Mouse (Mus musculus) midbrain, embryonic 11.5 days (tissue): ENCODE measurements around the gene Ube2f. TPM values are rescaled to one million over a fixed set of nuclear protein-coding genes. Genes with fewer than 3 reads are reported as not detected.

Experiments
- ATAC-seq: fragments of 200-750 bp; cut with Nextera tagmentation; 2 replicates; pipeline ENCODE4 v1.8.0; 2017; ENCODE audit warnings: moderate TSS enrichment, moderate library complexity; ENCODE audit not compliant: low FRiP score
- DNase-seq: peaks from one replicate; pipeline ENCODE4 v3.0.0; 2015; ENCODE audit warnings: low spot score; ENCODE audit errors: missing footprints
- H3K27ac ChIP-seq: fragments of 300-500 bp; sonication (generic); 2 replicates; pipeline ENCODE4 v1.5.1; 2014; ENCODE audit warnings: low read depth, low read length
- H3K27me3 ChIP-seq: fragments of 300-500 bp; sonication (generic); 2 replicates; pipeline ENCODE4 v1.6.1; 2014; ENCODE audit warnings: mild to moderate bottlenecking, low read length, moderate library complexity, mixed read lengths; ENCODE audit not compliant: control insufficient read depth, insufficient read depth
- H3K36me3 ChIP-seq: fragments of 300-500 bp; sonication (generic); 2 replicates; pipeline ENCODE4 v1.6.1; 2014; ENCODE audit warnings: mild to moderate bottlenecking, low read length, moderate library complexity, mixed read lengths; ENCODE audit not compliant: control insufficient read depth, insufficient read depth
- H3K4me1 ChIP-seq: fragments of 300-500 bp; sonication (generic); 2 replicates; pipeline ENCODE4 v1.6.1; 2014; ENCODE audit warnings: low read length; ENCODE audit not compliant: control insufficient read depth, insufficient read depth
- H3K4me2 ChIP-seq: fragments of 300-500 bp; sonication (generic); 2 replicates; pipeline ENCODE4 v1.6.1; 2014; ENCODE audit warnings: mild to moderate bottlenecking, moderate library complexity
- H3K4me3 ChIP-seq: fragments of 300-500 bp; sonication (generic); 2 replicates; pipeline ENCODE4 v1.5.1; 2014; ENCODE audit warnings: low read depth, low read length
- H3K9ac ChIP-seq: fragments of 300-500 bp; sonication (generic); 2 replicates; pipeline ENCODE4 v1.6.1; 2014; ENCODE audit warnings: low read length
- H3K9me3 ChIP-seq: fragments of 300-500 bp; sonication (generic); 2 replicates; pipeline ENCODE4 v1.6.1; 2016; ENCODE audit warnings: low read length; ENCODE audit not compliant: control insufficient read depth
- WGBS: fragments of 180-500 bp; shearing (Covaris S2); extraction: QIAGEN DNeasy Blood & Tissue Kit; methylation state at CpG from one replicate; pipeline ENCODE4 v1.1.7; 2014; 5-methylcytosine and 5-hydroxymethylcytosine counted together
- polyA plus RNA-seq: library from polyadenylated mRNA; unstranded; fragments of >200 nt; fragmentation: Nextera tagmentation; extraction: Ambion mirVana; gene quantifications from 2 replicates; pipeline ENCODE4 v1.2.1, GENCODE M21; 2014

The Ube2f gene
- polyA plus RNA-seq, 1 experiment from 2014 or later = 88.5 TPM

DNA sequence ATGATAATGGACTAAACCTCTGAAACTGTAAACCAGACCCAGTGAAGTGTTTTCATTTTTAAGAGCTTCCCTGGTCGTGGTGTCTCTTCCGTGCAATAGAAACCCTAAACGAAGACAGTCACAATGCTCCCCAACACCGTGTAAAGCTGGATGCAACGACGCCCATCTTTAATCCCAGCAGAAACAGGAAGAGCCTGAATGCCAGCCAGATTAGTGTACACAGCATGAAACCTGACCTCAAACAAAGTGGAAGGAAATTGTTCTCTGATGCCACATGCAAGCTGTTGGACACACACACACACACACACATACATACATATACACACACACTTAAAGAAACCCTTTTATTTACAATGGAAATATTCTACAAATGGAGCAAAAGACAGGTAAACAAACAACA, 19.0 kb upstream of the Ube2f start:
- WGBS = 67% methylated on average over 6 of the region's 6 CpGs

GRCm38 (mm10) chr1:91231896-91232295, 18.2 kb upstream of the Ube2f start:
- Histone ChIP-seq H3K4me2 (no peak overlapping the region), H3K9ac (no peak overlapping the region), H3K27me3 (no peaks in the 10 kb centered on the region), H3K9me3 (no peaks in the 10 kb centered on the region), H3K27ac (no peak overlapping the region), H3K36me3 (no peaks in the 10 kb centered on the region), H3K4me3 (no peak overlapping the region), H3K4me1 (no peaks in the 10 kb centered on the region)
- ATAC-seq (no peak), DNase-seq (no peak)
- 60% methylated on average over 5 of the region's 5 CpGs for WGBS

More for the DNA sequence above, 19.0 kb upstream of the Ube2f start:
- ATAC-seq = no peak
- Histone ChIP-seq H3K4me1 (no peaks in the 10 kb centered on the region), H3K27ac (no peak overlapping the region), H3K27me3 (no peaks in the 10 kb centered on the region), H3K4me3 (no peak overlapping the region), H3K9me3 (no peaks in the 10 kb centered on the region), H3K9ac (no peak overlapping the region), H3K4me2 (no peak overlapping the region), H3K36me3 (no peaks in the 10 kb centered on the region)
- no peak for DNase-seq

- H3K36me3 ChIP-seq = no peaks in the 10 kb centered on the region
- WGBS = 83% methylated on average over 5 of the region's 5 CpGs
- H3K9ac ChIP-seq = no peak overlapping the region
These were observed 14.7 kb upstream of the Ube2f start for GRCm38 (mm10) chr1:91235395-91235794.

GRCm38 (mm10) chr1:91237676-91238075, 12.4 kb upstream of the Ube2f start:
- 79% methylated on average over 6 of the region's 6 CpGs for WGBS
- Histone ChIP-seq H3K9ac (no peak overlapping the region), H3K36me3 (no peaks in the 10 kb centered on the region), H3K27ac (no peak overlapping the region), H3K4me2 (no peak overlapping the region), H3K27me3 (no peaks in the 10 kb centered on the region), H3K4me1 (no peaks in the 10 kb centered on the region), H3K4me3 (no peak overlapping the region), H3K9me3 (no peaks in the 10 kb centered on the region)
- DNase-seq (no peak), ATAC-seq (no peak)

More at GRCm38 (mm10) chr1:91235395-91235794, 14.7 kb upstream of the Ube2f start:
- Histone ChIP-seq H3K4me1 (no peaks in the 10 kb centered on the region), H3K9me3 (no peaks in the 10 kb centered on the region), H3K4me2 (no peak overlapping the region), H3K27ac (no peak overlapping the region), H3K27me3 (no peaks in the 10 kb centered on the region), H3K4me3 (no peak overlapping the region)
- ATAC-seq = no peak
- DNase-seq = no peak

DNA sequence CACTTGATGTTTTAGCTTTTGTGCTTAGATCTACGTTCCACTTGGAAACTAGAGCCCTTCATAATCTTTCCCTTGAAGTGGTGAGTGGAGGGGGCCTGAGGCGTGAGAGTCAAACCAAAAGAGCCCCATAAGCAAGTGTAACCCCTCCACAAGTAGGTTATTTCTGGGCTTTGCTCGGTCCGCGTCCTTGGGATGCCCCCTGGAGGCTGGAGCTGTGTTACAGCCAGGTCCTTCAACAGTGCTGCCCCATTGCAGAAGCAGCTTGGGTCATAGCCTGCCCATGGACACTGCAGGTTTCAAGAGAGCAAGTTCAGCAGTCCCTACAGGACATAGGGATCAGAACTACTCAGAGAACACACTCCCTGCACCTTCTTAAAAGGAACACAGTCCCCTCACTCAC, 11.0 kb upstream of the Ube2f start:
- H3K36me3 ChIP-seq = no peaks in the 10 kb centered on the region
- no peaks in the 10 kb centered on the region for H3K4me1 ChIP-seq
- H3K9me3 ChIP-seq = no peaks in the 10 kb centered on the region
- no peak overlapping the region for H3K27ac ChIP-seq
- H3K4me3 ChIP-seq = no peak overlapping the region
- DNase-seq (peak; percentile 88), ATAC-seq (no peak)
- no peak overlapping the region for H3K4me2 ChIP-seq
- H3K27me3 ChIP-seq = no peaks in the 10 kb centered on the region
- no peak overlapping the region for H3K9ac ChIP-seq
- WGBS = 12% methylated on average over 5 of the region's 5 CpGs

GRCm38 (mm10) chr1:91239800-91240199, 10.3 kb upstream of the Ube2f start:
- WGBS = 77% methylated on average over 1 of the region's 1 CpGs
- Histone ChIP-seq H3K9ac (no peak overlapping the region), H3K4me2 (no peak overlapping the region), H3K27me3 (no peaks in the 10 kb centered on the region), H3K27ac (no peak overlapping the region), H3K4me1 (no peaks in the 10 kb centered on the region), H3K9me3 (no peaks in the 10 kb centered on the region), H3K4me3 (no peak overlapping the region), H3K36me3 (no peaks in the 10 kb centered on the region)
- no peak for DNase-seq
- no peak for ATAC-seq

DNA sequence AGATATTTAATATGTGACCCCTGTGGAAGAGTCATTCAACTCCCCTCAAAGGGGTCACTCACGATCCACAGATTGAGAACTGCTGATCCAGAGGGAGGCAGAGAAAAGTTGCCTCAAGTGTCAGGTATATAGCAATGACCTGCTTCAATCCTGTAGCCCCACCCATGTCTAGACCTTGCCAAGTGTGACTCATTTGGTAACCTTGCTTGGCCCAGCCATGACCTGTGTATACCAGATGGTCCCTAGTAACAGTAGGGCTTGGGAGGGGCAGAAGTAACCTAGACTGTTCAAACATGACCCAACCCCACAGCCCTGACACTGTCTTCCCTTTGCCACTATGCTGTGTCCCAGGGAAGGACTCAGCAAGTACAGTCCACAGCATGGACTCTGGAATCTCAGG, 9.4 kb upstream of the Ube2f start:
- H3K9ac ChIP-seq = no peak overlapping the region
- 89% methylated on average over 1 of the region's 1 CpGs for WGBS
- no peak for ATAC-seq
- no peak overlapping the region for H3K4me2 ChIP-seq
- H3K27ac ChIP-seq = no peak overlapping the region
- no peaks in the 10 kb centered on the region for H3K36me3 ChIP-seq
- DNase-seq = no peak
- no peaks in the 10 kb centered on the region for H3K9me3 ChIP-seq
- no peaks in the 10 kb centered on the region for H3K27me3 ChIP-seq
- no peaks in the 10 kb centered on the region for H3K4me1 ChIP-seq
- no peak overlapping the region for H3K4me3 ChIP-seq

DNA sequence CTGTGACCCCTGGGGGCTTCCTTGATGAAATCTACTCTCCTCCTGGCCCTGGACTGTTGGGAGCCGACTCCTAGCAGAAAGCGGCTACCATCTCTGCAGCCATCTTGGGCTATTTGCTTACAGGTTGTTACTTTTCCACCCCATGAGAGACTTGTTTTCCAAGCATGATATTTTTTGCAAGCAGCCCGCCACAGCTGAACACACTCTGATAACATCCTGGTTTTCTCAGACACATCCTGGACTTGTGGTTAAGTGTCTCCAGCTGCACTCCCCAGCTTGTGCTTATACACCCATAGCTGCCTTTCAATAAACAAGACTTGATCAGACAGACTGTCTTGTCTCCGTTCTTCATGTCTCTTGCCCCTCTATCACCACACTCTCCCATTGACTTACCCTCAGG, 8.9 kb upstream of the Ube2f start:
- Histone ChIP-seq H3K9me3 (no peaks in the 10 kb centered on the region), H3K4me1 (no peaks in the 10 kb centered on the region), H3K36me3 (no peaks in the 10 kb centered on the region), H3K9ac (no peak overlapping the region), H3K27ac (no peak overlapping the region), H3K4me2 (no peak overlapping the region), H3K4me3 (no peak overlapping the region), H3K27me3 (no peaks in the 10 kb centered on the region)
- ATAC-seq (no peak), DNase-seq (no peak)
- WGBS = 78% methylated on average over 4 of the region's 4 CpGs

- no peak overlapping the region for H3K4me3 ChIP-seq
- no peaks in the 10 kb centered on the region for H3K36me3 ChIP-seq
- 90% methylated on average over 5 of the region's 5 CpGs for WGBS
- H3K9ac ChIP-seq = no peak overlapping the region
- H3K4me2 ChIP-seq = no peak overlapping the region
- no peaks in the 10 kb centered on the region for H3K27me3 ChIP-seq
- peaks cover 11% of the 10 kb centered on the region for H3K4me1 ChIP-seq
- no peak for DNase-seq
- no peak overlapping the region for H3K27ac ChIP-seq
- no peak for ATAC-seq
- H3K9me3 ChIP-seq = no peaks in the 10 kb centered on the region
These were observed 1.9 kb upstream of the Ube2f start for GRCm38 (mm10) chr1:91248242-91248641.

DNA sequence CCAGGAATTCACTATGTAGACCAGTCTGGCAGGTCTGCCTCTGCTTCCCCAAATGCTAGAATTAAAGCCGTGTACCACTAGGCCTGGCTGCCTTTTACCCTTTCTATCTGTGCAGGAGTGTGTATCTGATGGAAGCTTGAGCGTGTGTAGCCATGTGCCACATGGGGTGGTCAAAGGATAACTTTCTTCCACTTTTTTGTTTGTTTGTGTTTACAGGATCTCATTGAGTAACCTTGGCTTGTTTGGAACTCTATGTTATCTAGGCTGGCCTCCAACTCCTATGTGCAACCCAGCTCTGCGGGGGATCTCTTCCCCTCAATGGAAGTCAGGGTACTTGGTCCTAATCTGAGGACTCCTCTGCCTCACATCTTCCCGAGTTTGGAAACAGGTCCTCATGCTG, 1.1 kb upstream of the Ube2f start:
- ATAC-seq (no peak), DNase-seq (no peak)
- peak overlapping the region; percentile 100 for H3K4me3 ChIP-seq
- H3K9me3 ChIP-seq = no peaks in the 10 kb centered on the region
- peak overlapping the region; percentile 0; the same call in 1 of the 2 replicates for H3K9ac ChIP-seq
- H3K27ac ChIP-seq = no peak overlapping the region
- peaks cover 11% of the 10 kb centered on the region for H3K4me1 ChIP-seq
- 46% methylated on average over 4 of the region's 4 CpGs for WGBS
- H3K36me3 ChIP-seq = no peaks in the 10 kb centered on the region
- no peaks in the 10 kb centered on the region for H3K27me3 ChIP-seq
- peak overlapping the region; percentile 85; the same call in 1 of the 2 replicates for H3K4me2 ChIP-seq
